In genomic region chrX:102119042-102119864, GRCm38 (mm10) we compare ENCODE assay signal across 7 mouse cellular contexts. TPM values are rescaled to one million over a fixed set of nuclear protein-coding genes. Genes with fewer than 3 reads are reported as not detected.
DNase-seq lines count a peak whose midpoint lies in the region; ATAC-seq lines count a peak whose summit lies in the region.

TSS of gene Pin4 (plus strand) at chrX:102119447.

- peak within 1 kb of the TSS; percentile 45 for H3K9ac ChIP-seq in intestine, embryonic 15.5 days

- 15% methylated on average over 30 of the region's 30 CpGs for WGBS in intestine, embryonic 15.5 days
- WGBS in midbrain, embryonic 10.5 days = 21% methylated on average over 30 of the region's 30 CpGs

- peak; percentile 93 for DNase-seq in adrenal gland, adult 2 months
- peak; percentile 89 for DNase-seq in embryo, embryonic 11.5 days (ENCODE audit: low read depth, low spot score)
- peak; percentile 77 to 89 for DNase-seq in gastrocnemius, postnatal 36 days
- peak; percentile 84 to 98 for DNase-seq in left cerebral cortex, postnatal 25 days (ENCODE audit: low spot score in 2 of 2)
- peak; percentile 93 for DNase-seq in midbrain, embryonic 10.5 days (ENCODE audit: low spot score)
- peak; percentile 88 for DNase-seq in right cerebral cortex, postnatal 4 days

- H3K9me3 ChIP-seq in intestine, embryonic 15.5 days = no peaks in the 10 kb centered on the region
- no peaks in the 10 kb centered on the region for H3K9me3 ChIP-seq in midbrain, embryonic 10.5 days (replicated peaks)

- intact Hi-C loops in gastrocnemius, postnatal 36 days (cut with DNase I) = no loop called here
- intact Hi-C loops in left cerebral cortex, postnatal 25 days (cut with DNase I) = loop anchor here (2.0 kb wide), 2 partner anchors 38 to 48 kb away; partner anchors contain the start of genes Ercc6l and Rtl5

- H3K27me3 ChIP-seq in intestine, embryonic 15.5 days (replicated peaks) = no peaks in the 10 kb centered on the region
- peaks cover 76% of the 10 kb centered on the region for H3K27me3 ChIP-seq in midbrain, embryonic 10.5 days (ENCODE audit: low read depth, poor library complexity, severe bottlenecking)

- H3K4me2 ChIP-seq in intestine, embryonic 15.5 days (replicated peaks) = peak within 1 kb of the TSS; percentile 53

- peak; percentile 99 for ATAC-seq in intestine, embryonic 15.5 days

- H3K4me1 ChIP-seq in intestine, embryonic 15.5 days (replicated peaks) = no peaks in the 10 kb centered on the region
- H3K4me1 ChIP-seq in midbrain, embryonic 10.5 days = peaks cover 9% of the 10 kb centered on the region; the same call in 1 of the 2 replicates

- H3K36me3 ChIP-seq in intestine, embryonic 15.5 days = no peaks in the 10 kb centered on the region
- H3K36me3 ChIP-seq in midbrain, embryonic 10.5 days = peaks cover 28% of the 10 kb centered on the region

- H3K4me3 ChIP-seq in intestine, embryonic 15.5 days (replicated peaks) = peak within 1 kb of the TSS; percentile 55
- H3K4me3 ChIP-seq in midbrain, embryonic 10.5 days = peak within 1 kb of the TSS; percentile 70

- H3K27ac ChIP-seq in intestine, embryonic 15.5 days = no peak within 1 kb of the TSS
- peak within 1 kb of the TSS; percentile 79 for H3K27ac ChIP-seq in midbrain, embryonic 10.5 days (replicated peaks)

RNA-seq across cellular contexts. Expression of gene Pin4, which starts in this region (rescaled TPM):
- 10 to 100 TPM; 65.5 to 72.8 TPM for total RNA-seq in adrenal gland, adult 2 months (2021)
- not detected in 2 replicates for polyA plus RNA-seq in adrenal gland, adult 2 months (2012; rRNA removed)
- 10 to 100 TPM; 21.3 to 33.1 TPM for total RNA-seq in gastrocnemius, postnatal 36 days (2021)
- polyA plus RNA-seq in intestine, embryonic 15.5 days (2015; fragmentation: Nextera tagmentation; extraction: Ambion mirVana) = 50.1 and 53.9 TPM in 2 replicates
- 10 to 100 TPM; 25.9 to 29.4 TPM for total RNA-seq in left cerebral cortex, postnatal 25 days (2021)
- 67.8 and 70.2 TPM in 2 replicates for polyA plus RNA-seq in midbrain, embryonic 10.5 days (2016; fragmentation: Nextera tagmentation; extraction: Ambion mirVana)

Comparison
In these comparisons a context has a peak if more than half of its experiments do, and no peak if none do; other contexts are left out.
1. RNA of gene Pin4 (polyA plus RNA-seq): 67.8 to 70.2 TPM in midbrain, embryonic 10.5 days and 50.1 to 53.9 TPM in intestine, embryonic 15.5 days; not detected in adrenal gland, adult 2 months; every median in the first group is over 10 times any median in the second.
2. Peak in every context shown above with its lines, with median percentiles within 50 percentile points of each other: DNase-seq.